Mouse (Mus musculus) liver, embryonic 11.5 days (tissue): ENCODE measurements at regions not wholly inside any gene's neighbourhood (a gene's known extent, or its start where the extent isn't known, plus 50 kb on each side); places are given as distances from the start of the nearest gene placed in this dataset.
A peak's percentile ranks its signal among the peaks of the same experiment; 100 is the strongest.

Experiments used
- ATAC-seq: fragments of 200-750 bp; cut with Nextera tagmentation; replicated peaks from 2 replicates; pipeline ENCODE4 v1.8.0; 2017; ENCODE audit warnings: moderate number of reproducible peaks, mild to moderate bottlenecking, moderate TSS enrichment, moderate library complexity; ENCODE audit not compliant: low FRiP score
- DNase-seq: peaks from one replicate; pipeline ENCODE4 v3.0.0-alpha.2; 2017; ENCODE audit warnings: low spot score
- H3K27ac ChIP-seq: fragments of 300-500 bp; sonication (generic); 2 replicates; pipeline ENCODE4 v1.5.1; 2014; ENCODE audit warnings: mild to moderate bottlenecking, low read depth, low read length, control low read depth
- H3K27me3 ChIP-seq: fragments of 300-500 bp; sonication (generic); replicated peaks from 2 replicates; pipeline ENCODE4 v1.6.1; 2014; ENCODE audit warnings: low read length, mixed read lengths; ENCODE audit not compliant: control insufficient read depth, insufficient read depth
- H3K36me3 ChIP-seq: fragments of 300-500 bp; sonication (generic); 2 replicates; pipeline ENCODE4 v1.6.1; 2014; ENCODE audit warnings: mild to moderate bottlenecking, low read length, moderate library complexity, mixed read lengths; ENCODE audit not compliant: control insufficient read depth, insufficient read depth
- H3K4me1 ChIP-seq: fragments of 300-500 bp; sonication (generic); replicated peaks from 2 replicates; pipeline ENCODE4 v1.6.1; 2014; ENCODE audit warnings: low read length, mixed read lengths; ENCODE audit not compliant: control insufficient read depth, insufficient read depth
- H3K4me2 ChIP-seq: fragments of 300-500 bp; sonication (generic); 2 replicates; pipeline ENCODE4 v1.6.1; 2014; ENCODE audit warnings: mild to moderate bottlenecking, control low read depth, moderate library complexity
- H3K4me3 ChIP-seq: fragments of 300-500 bp; sonication (generic); 2 replicates; pipeline ENCODE4 v1.5.1; 2014; ENCODE audit warnings: low read depth, low read length, control low read depth
- H3K9ac ChIP-seq: fragments of 300-500 bp; sonication (generic); 2 replicates; pipeline ENCODE4 v1.6.1; 2014; ENCODE audit warnings: low read depth, low read length, control low read depth
- H3K9me3 ChIP-seq: fragments of 300-500 bp; sonication (generic); 2 replicates; pipeline ENCODE4 v1.6.1; 2016; ENCODE audit warnings: low read length, inconsistent platforms, mixed read lengths; ENCODE audit not compliant: control insufficient read depth
- WGBS: fragments of 180-500 bp; shearing (Covaris S2); extraction: QIAGEN DNeasy Blood & Tissue Kit; methylation state at CpG from one replicate; pipeline ENCODE4 v1.1.7; 2014; 5-methylcytosine and 5-hydroxymethylcytosine counted together

DNA sequence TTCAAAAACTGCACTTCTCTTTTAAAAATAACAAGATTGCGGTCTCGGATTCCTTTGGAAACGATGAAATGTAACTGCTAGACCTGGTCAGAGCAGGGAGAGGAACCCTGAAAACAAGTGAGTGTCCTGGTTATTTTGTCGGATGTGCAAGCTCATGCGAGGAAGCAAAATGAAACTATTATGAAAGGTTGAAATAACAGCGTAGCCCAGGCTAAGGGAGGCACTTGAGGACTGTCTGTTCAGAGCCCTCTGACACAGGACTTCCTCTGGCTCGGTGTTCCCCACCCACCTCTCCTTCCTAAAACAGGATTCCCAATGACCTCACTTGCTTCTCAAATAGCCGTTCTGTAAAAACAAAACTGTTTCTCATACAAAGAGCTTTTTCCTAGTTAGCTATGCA, 51.3 kb upstream of the S1pr1 start:
- no peaks in the 10 kb centered on the region for H3K27me3 ChIP-seq
- DNase-seq (no peak), ATAC-seq (no peak)
- H3K9me3 ChIP-seq, result no peaks in the 10 kb centered on the region
- H3K36me3 ChIP-seq, result no peaks in the 10 kb centered on the region
- 57% methylated on average over 8 of the region's 8 CpGs for WGBS
- no peak overlapping the region for H3K27ac ChIP-seq
- H3K4me3 ChIP-seq, result no peak overlapping the region
- H3K4me1 ChIP-seq, result peaks cover 5% of the 10 kb centered on the region
- peak overlapping the region; percentile 27 for H3K4me2 ChIP-seq
- H3K9ac ChIP-seq, result no peak overlapping the region

GRCm38 (mm10) chr3:115768290-115768689, 53.4 kb upstream of the S1pr1 start:
- ATAC-seq (no peak), DNase-seq (no peak)
- Histone ChIP-seq H3K9ac (no peak overlapping the region), H3K27me3 (no peaks in the 10 kb centered on the region), H3K9me3 (no peaks in the 10 kb centered on the region), H3K4me3 (no peak overlapping the region), H3K4me1 (peaks cover 1% of the 10 kb centered on the region), H3K4me2 (no peak overlapping the region), H3K27ac (no peak overlapping the region), H3K36me3 (no peaks in the 10 kb centered on the region)
- 73% methylated on average over 1 of the region's 1 CpGs for WGBS

GRCm38 (mm10) chr3:115768761-115769530, 54.1 kb upstream of the S1pr1 start:
- no peaks in the 10 kb centered on the region for H3K36me3 ChIP-seq
- H3K4me3 ChIP-seq, result no peak overlapping the region
- no peak overlapping the region for H3K9ac ChIP-seq
- no peak overlapping the region for H3K4me2 ChIP-seq
- no peaks in the 10 kb centered on the region for H3K4me1 ChIP-seq
- 63% methylated on average over 19 of the region's 19 CpGs for WGBS
- DNase-seq (no peak), ATAC-seq (peak; percentile 68)
- 0 out of 2 replicates have a peak overlapping the region, but pooled peaks have one; percentile 7 for H3K27ac ChIP-seq
- no peaks in the 10 kb centered on the region for H3K27me3 ChIP-seq
- H3K9me3 ChIP-seq, result no peaks in the 10 kb centered on the region

DNA sequence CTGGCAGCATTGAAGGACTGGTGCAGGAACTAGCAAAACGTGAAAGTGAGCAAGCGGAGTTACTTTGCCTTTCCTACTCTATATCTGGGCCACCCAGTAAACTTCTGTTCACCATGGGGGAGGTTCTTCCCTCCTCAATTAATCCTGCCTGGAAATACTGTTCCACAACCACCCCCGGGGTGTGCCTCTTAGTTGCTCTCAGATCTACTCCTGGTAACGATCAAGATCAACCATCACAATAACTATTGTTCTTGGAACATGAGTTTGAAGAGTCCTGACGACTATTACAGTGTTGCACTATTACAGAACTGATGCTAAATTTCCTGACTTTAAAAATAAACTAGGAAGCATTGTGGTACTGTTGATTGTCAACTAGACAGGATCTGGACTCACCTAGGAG, 57.8 kb upstream of the S1pr1 start:
- Histone ChIP-seq H3K9ac (no peak overlapping the region), H3K27me3 (no peaks in the 10 kb centered on the region), H3K4me2 (no peak overlapping the region), H3K27ac (no peak overlapping the region), H3K4me3 (no peak overlapping the region), H3K4me1 (no peaks in the 10 kb centered on the region), H3K9me3 (no peaks in the 10 kb centered on the region), H3K36me3 (no peaks in the 10 kb centered on the region)
- ATAC-seq (no peak), DNase-seq (no peak)
- WGBS, result 76% methylated on average over 5 of the region's 5 CpGs

DNA sequence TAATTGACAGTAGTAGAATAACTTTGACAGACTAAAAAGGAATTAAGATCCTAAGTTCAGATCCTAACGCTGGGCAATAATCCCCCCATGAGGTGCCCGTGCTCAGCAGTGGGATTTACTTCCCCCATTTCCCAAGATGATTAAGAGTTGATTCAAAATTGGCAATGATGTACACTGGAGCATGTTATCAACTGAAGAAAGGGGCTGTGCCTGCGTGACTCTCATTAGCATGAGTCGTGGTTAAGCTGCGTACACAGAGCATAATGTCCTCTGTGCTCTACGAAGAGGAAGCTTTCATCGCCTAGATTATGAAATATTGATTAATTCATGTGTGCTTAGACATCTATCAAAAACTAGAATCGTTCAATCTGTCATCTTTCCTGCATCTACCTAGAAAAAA, 59.4 kb upstream of the S1pr1 start:
- ATAC-seq (no peak), DNase-seq (no peak)
- H3K4me2 ChIP-seq, result no peak overlapping the region
- no peak overlapping the region for H3K4me3 ChIP-seq
- H3K9me3 ChIP-seq, result no peaks in the 10 kb centered on the region
- H3K4me1 ChIP-seq, result no peaks in the 10 kb centered on the region
- no peak overlapping the region for H3K27ac ChIP-seq
- no peaks in the 10 kb centered on the region for H3K27me3 ChIP-seq
- WGBS, result 62% methylated on average over 8 of the region's 8 CpGs
- H3K9ac ChIP-seq, result no peak overlapping the region
- H3K36me3 ChIP-seq, result no peaks in the 10 kb centered on the region

GRCm38 (mm10) chr3:115774723-115775122, 59.9 kb upstream of the S1pr1 start:
- Histone ChIP-seq H3K9me3 (no peaks in the 10 kb centered on the region), H3K27ac (no peak overlapping the region), H3K36me3 (no peaks in the 10 kb centered on the region), H3K27me3 (no peaks in the 10 kb centered on the region), H3K4me2 (no peak overlapping the region), H3K4me3 (no peak overlapping the region), H3K4me1 (no peaks in the 10 kb centered on the region), H3K9ac (no peak overlapping the region)
- WGBS, result 74% methylated on average over 4 of the region's 4 CpGs
- DNase-seq, result no peak
- no peak for ATAC-seq

GRCm38 (mm10) chr3:115779144-115779890, 64.4 kb upstream of the S1pr1 start:
- Histone ChIP-seq H3K4me3 (no peak overlapping the region), H3K4me1 (no peaks in the 10 kb centered on the region), H3K27ac (no peak overlapping the region), H3K9ac (no peak overlapping the region), H3K36me3 (no peaks in the 10 kb centered on the region), H3K4me2 (no peak overlapping the region), H3K27me3 (no peaks in the 10 kb centered on the region), H3K9me3 (no peaks in the 10 kb centered on the region)
- DNase-seq, result no peak
- no peak for ATAC-seq
- WGBS, result 87% methylated on average over 10 of the region's 10 CpGs

GRCm38 (mm10) chr3:115779906-115780305, 65.0 kb upstream of the S1pr1 start:
- H3K9ac ChIP-seq, result no peak overlapping the region
- DNase-seq, result no peak

GRCm38 (mm10) chr3:115782726-115783125, 67.9 kb upstream of the S1pr1 start:
- no peak for ATAC-seq
- no peak overlapping the region for H3K4me3 ChIP-seq
- no peaks in the 10 kb centered on the region for H3K9me3 ChIP-seq
- H3K27me3 ChIP-seq, result no peaks in the 10 kb centered on the region
- H3K27ac ChIP-seq, result no peak overlapping the region
- H3K4me2 ChIP-seq, result no peak overlapping the region
- no peak overlapping the region for H3K9ac ChIP-seq
- no peaks in the 10 kb centered on the region for H3K4me1 ChIP-seq
- no peak for DNase-seq
- no peaks in the 10 kb centered on the region for H3K36me3 ChIP-seq

More at GRCm38 (mm10) chr3:115779906-115780305, 65.0 kb upstream of the S1pr1 start:
- H3K27me3 ChIP-seq, result no peaks in the 10 kb centered on the region
- H3K4me2 ChIP-seq, result no peak overlapping the region
- H3K27ac ChIP-seq, result no peak overlapping the region
- no peaks in the 10 kb centered on the region for H3K36me3 ChIP-seq
- H3K4me1 ChIP-seq, result no peaks in the 10 kb centered on the region
- ATAC-seq, result no peak
- 86% methylated on average over 5 of the region's 5 CpGs for WGBS
- H3K9me3 ChIP-seq, result no peaks in the 10 kb centered on the region
- H3K4me3 ChIP-seq, result no peak overlapping the region
